Mouse (Mus musculus) layer of hippocampus, adult 6 months (tissue): ENCODE measurements around the gene Ints13. TPM values are rescaled to one million over a fixed set of nuclear protein-coding genes. Genes with fewer than 3 reads are reported as not detected.

Experiments
- long read RNA-seq, 2 experiments: library from polyadenylated mRNA; unstranded; transcript quantifications; one replicate each; pipeline ENCODE4 v2.0.0; 2019 to 2020
- polyA plus RNA-seq: library from polyadenylated mRNA; unstranded; fragments of <200 nt; fragmentation: Nextera tagmentation; gene quantifications from 2 replicates; pipeline ENCODE4 v1.2.3, GENCODE M21; 2021

Gene Ints13
- 8.0 and 10.2 TPM in 2 replicates for polyA plus RNA-seq
- long read RNA-seq, experiment 1, partial matches to known transcripts: 0 of 11 reads
- long read RNA-seq, experiment 1, other reads (novel, unspliced or antisense): 7 of 11 reads
- long read RNA-seq, experiment 2, partial matches to known transcripts: 4 of 59 reads
- long read RNA-seq, experiment 2, other reads (novel, unspliced or antisense): 51 of 59 reads

GRCm38 (mm10) chr6:146577310-146578109, at the start of gene Ints13:
Gene Ints13, minus strand, starts transcription at chr6:146577835.

DNA sequence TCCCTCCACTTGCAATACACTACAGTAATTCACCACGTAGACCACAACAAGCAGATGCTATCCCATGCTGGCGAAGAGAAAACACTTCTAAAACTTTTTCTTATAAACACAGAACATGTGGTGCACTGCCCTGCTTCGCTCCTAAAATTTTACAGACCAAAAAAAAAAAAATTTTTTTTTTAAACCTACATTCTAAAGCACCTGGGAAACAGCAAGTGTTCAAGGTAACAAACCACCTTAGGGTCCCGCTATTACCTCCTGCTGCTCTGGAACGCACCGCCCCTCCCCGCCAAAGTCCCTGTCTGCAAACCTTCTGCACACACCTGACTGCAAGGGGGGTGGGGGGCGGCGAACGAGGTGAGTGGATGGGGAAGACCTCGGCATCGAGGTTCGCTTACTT, 732 bp downstream of the Ints13 start, which contains the start of gene Fgfr1op2:
TSS of gene Fgfr1op2 (plus strand) at position 301 of the 400 bp plus-strand sequence.

DNA sequence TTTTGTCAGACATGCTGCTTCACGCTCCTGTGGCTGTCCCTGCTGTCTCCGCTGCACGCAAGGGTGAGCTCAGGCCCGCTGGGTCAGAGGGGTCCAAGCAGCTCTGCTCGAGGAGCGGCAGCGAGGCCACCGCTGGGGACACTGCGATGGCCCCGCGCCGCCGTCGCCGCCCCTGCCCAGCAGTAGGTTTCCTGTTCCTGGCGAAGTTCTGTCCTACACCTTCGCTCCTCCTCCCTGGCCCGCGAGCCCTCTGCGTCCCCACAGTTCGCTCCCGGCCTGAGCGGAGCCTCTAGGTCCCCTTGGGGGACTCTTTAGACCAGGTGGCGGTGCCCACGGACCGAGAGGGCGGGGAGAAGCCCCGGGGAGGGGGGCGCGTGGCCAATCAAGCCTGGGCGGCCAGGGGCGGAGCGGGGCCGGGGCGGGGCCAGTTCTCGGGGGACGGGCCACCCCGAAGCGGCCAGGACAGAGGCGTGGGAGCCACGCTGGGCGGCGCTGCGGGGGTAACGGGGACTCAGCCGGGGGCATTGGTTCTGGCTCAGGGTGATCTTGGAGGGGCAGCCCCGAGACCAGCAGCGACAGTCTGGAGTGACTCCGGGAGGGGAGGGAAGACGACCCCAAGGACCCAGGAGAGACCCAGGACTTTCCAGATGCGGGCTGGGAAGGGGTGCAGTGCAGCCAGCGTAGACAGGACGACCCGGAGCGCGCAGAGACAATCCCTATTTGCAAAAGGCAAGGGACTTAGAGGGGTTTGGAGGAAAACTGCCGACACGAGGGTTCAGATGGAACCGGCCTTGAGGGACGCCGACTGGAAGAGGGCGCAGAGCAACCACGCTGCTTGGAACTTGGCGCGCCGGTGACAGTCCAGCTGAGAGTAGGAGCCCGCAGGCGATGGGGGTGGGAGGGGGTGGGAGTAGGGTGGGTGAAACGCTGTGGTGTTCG, 75.5 kb downstream of the Ints13 start, which contains the start of gene Itpr2:
TSS of gene Itpr2 (minus strand) at position 358 of the 939 bp plus-strand sequence.

Other genes with a start within 250 kb of the Ints13 start
- 6.3 and 7.2 TPM in 2 replicates for gene Itpr2, start 75.6 kb downstream of the Ints13 start, polyA plus RNA-seq
- 170 and 190 TPM in 2 replicates for gene Fgfr1op2, start 632 bp downstream of the Ints13 start, polyA plus RNA-seq
- gene Med21, start 64.7 kb upstream of the Ints13 start, polyA plus RNA-seq: 73.1 and 82.9 TPM in 2 replicates
- gene Tm7sf3, start 65.0 kb upstream of the Ints13 start, polyA plus RNA-seq: 29.7 and 32.1 TPM in 2 replicates
- gene Stk38l, start 147.2 kb upstream of the Ints13 start, polyA plus RNA-seq: 7.8 and 9.9 TPM in 2 replicates
- 0.87 and 1.9 TPM in 2 replicates for gene Arntl2, start 218.2 kb upstream of the Ints13 start, polyA plus RNA-seq